Mouse (Mus musculus) adrenal gland, adult 8-10 months (tissue): ENCODE results near the gene Ivl. TPM values are rescaled to one million over a fixed set of nuclear protein-coding genes. Genes with fewer than 3 reads are reported as not detected.

ENCODE experiments used
- DNase-seq: peaks from one replicate; pipeline ENCODE4 v3.0.0; 2022
- total RNA-seq, 4 experiments: library from RNA; stranded (reverse); gene quantifications; 2 replicates each; pipeline ENCODE4 v1.2.4; 2022

Gene Ivl
- not detected for total RNA-seq

DNA sequence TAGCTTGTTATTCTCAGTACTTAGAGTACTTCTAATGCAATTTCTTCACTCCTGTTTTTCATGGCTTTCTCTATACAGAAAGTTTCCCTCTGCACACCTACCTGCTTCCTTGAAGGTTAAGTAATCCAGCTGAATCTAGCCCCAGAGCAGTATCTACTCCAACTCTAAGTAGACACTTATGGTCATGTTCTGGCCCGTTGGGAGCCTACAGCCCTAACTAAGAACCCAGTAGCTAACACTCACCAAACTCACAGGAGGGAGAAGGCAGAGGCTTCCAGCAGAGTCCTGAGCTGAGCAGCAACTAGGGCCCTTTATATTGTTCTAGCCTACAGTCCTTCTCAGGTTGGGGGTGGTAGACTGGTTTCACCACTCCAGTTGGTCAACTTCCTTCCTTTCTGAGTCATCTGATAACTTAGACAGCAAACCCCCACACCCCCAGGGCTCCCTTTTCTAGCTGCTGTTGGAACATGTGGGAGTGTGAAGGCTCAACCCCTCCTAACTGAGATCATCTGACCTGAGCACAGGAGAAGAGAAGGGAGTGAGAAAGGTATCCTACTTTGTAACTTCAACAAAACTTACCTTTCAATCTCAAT lies at the start of gene Ivl:
Gene Ivl, minus strand, starts transcription at position 287 of the 593 bp plus-strand sequence.
- DNase-seq = no peak

DNA sequence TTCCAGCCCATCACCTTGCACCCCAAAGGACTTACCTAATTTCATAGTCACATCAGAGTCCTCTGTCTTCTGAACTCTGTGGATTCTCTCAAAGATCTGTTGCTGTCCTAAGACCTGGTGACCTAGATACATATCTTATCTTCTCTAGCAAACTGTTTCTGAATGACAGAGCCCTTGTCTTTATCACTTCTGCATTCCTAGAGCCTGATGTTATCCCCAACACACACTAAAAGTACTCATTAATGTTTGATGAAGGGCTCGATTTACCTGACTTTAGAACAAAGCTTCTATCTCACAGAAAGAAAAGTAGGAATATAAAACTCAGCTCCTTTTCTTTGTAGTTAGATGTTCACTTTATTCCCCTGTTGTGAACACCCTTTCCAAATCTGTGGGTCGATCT lies 48.0 kb upstream of the Ivl start, which contains the start of gene Lce6a:
Gene Lce6a, minus strand, starts transcription at position 101 of the 400 bp plus-strand sequence.
- DNase-seq = no peak

DNA sequence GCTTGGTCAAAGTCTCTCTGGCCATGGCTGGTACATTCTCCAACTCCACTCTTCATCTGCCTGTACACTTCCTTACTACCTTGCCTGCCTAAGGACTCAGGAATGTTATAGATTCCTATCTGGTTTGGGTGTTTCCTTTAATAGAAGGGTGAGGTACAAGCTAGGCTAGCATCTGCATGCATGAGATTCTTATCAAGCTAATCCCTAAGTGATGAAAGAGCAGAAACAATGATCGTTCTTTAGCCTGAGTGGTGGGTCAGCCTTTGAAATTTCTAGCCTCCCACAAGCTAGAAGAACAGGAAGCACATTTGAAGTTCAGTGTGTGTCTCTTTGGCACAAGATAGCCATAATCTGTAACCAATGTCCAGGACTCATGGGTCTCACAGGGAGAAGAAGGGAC lies 36.3 kb upstream of the Ivl start:
- no peak for DNase-seq

DNA sequence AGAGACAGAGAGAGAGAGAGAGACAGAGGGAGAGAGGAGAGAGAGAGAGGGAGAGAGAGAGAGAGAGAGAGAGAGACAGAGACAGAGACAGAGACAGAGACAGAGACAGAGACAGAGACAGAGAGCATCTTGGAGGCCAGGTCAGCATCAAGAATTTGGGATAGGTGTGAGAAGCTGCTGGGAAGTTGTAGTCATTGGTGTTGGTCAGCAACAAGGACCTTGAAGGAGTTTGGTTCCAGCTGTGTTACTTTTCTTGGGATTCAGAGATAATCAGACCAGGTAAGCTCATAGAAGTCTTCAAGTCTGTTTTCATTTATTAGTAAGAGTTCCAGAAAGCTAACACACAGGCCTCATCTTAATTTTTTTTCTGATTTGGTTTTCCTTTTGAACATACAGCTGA lies 33.9 kb upstream of the Ivl start, which contains the start of gene 2210017I01Rik:
Gene 2210017I01Rik, minus strand, starts transcription at position 101 of the 400 bp plus-strand sequence.
- no peak for DNase-seq

DNA sequence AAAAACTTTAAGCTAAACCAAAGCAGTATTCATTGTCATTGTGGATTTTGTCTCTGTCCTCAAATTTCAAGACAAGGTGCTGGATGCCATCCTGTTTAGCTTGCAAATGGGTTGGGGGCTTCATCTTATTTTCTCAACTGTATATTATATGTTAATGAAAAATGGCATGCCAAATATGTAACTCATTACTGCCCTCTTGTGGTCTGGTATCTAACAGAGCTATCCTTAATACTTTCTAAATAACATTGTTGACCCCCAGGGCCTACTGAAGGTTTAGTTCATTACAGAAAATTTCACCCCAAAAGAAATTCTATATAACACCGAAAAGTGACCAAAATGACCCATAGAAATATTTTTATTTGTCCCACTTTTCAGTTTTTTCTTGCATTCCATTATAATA lies 28.6 kb upstream of the Ivl start:
- no peak for DNase-seq

DNA sequence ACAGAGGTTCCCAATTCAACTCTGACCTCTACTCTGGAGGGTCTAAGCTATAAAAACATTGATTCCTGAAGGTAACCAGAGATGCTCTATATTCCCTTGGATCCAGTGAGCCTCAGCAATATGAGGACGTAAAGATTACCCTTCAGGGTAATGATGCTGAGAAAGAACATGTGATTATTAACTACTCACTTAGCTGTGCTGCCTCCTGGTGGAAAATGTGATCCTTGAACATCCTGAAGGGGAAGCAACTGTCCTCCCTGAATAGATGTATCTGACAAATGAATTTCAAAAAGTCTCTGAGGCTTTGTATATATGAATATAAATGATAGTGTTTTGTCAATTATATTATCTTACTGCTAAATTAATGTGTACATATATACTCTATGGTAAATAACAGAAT lies 26.9 kb upstream of the Ivl start:
- no peak for DNase-seq

DNA sequence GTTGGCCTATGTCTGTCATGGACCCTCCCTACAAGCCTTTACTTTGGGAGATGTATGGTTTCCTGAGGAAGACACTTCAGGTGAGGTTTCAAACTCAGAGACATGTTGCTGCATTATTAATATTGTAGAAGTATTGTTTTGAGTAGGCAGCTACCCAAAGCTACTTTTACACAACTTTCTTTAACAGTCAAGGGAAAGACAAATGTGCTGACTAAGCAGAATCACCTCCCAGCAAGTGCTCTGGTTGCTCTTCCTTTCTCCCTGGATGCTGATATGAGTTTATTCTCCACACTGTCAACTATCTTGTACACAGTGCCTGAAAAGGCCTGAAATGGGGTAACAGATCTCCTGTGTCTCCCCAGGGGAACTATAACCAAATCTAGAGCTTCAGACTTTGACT lies 26.4 kb upstream of the Ivl start:
- no peak for DNase-seq

DNA sequence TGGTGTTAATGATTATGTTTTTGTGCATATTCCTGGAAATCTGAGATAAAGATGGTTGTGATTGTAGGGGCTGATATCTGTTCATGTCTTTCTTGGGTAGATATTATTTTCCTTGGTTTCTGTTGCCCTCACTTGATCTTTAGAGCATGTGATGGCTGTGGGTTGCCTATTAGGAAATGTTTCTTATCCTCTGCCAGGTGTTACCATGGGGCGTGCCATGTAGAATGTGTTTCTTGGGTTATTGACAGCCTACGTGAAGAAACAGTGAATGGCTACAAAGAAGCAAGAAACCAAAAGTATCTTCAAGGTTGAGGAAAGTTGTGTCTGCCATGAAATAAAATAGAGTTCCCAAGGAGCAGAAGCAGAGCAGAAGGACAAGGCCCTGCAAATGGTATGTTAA lies 24.9 kb upstream of the Ivl start:
- no peak for DNase-seq

DNA sequence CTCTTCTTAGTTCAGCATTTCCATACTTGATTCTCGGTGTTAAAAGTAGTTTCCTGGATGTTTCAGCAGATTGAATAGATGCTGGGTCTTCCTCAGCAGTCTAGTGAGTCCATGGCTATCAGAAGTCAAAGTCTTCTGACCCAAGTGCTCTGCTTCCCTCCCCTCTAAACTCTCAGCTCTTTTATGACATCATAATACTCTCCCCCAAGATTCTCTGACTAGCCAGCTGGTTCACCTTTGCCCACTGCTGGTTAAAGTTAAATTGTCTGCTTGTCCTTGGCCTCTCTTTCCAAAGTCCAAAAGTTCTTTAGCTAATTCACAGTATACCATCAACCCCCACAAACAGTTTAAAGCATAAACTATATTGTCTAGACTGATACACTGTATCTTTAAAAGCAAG lies 15.3 kb upstream of the Ivl start, which contains the start of gene Smcp:
Gene Smcp, minus strand, starts transcription at position 140 of the 400 bp plus-strand sequence.
- no peak for DNase-seq

DNA sequence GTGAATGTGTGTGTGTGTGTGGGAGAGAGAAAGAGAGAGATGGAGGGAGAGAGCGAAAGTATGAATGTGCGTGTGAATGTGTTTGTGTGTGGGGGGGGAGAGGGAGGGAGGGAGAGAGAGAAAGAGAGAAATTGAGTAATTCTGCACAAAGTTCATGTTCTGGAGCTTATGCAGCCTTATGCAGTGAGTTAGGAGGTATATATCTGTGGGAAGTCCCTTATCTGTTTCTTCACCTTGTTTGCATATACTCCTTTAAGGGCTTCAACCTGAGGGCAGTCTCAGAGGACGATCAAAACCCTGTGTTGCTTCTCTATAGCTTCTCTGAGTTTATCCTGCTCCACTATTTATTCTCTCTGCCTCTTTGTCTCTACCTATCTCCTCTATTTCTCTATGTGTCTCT lies 13.7 kb upstream of the Ivl start:
- DNase-seq = no peak

DNA sequence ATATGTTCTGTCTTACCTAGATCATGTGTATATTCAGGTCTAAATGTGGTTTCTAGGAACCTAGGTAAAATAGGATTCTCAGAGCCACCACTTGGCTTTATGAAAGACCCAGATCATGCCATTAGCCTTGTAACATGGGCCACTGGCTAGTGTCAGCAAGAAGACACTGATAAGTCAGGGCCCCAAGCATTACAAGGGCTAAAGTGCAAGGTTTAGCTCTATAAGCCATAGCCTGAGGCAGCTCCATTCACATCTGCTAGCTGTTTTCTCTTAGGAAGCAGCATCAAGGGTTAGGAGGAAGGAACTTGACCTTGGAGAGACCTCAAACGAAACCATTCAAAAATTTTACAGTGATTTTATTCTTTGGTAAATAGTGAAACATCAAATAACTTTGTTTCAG lies 11.5 kb upstream of the Ivl start:
- no peak for DNase-seq

DNA sequence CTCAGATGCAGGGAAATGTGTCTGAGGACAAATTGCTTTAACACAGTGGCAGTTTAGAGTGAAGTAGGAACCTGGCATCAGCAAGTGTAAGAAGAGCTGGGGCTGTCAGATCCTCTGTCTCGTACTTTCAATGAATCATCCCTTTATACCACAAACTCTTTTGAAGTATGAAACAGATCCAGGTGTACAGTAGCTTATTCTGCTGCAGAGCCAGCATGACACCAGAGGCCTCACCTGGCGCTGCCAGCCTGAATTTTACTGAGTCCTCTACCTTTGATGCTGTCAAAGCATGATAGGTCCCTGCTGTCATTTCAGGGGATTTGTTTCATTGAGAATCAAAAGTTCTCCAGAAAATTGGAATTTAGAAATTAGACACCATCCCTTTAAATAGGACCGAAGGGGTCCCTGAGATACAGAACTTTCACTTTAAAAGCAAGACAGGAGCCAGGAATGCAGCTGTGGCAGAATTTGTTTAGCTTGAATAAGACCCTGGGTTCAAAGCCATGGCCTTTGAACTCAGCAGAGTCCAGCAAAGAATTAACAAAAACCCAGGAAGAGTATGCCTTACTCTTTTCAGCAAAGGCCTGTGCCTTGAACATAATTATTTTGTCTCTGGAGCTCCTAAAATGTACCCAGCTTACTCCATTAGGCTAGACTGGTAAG lies 9.8 kb upstream of the Ivl start:
- no peak for DNase-seq

DNA sequence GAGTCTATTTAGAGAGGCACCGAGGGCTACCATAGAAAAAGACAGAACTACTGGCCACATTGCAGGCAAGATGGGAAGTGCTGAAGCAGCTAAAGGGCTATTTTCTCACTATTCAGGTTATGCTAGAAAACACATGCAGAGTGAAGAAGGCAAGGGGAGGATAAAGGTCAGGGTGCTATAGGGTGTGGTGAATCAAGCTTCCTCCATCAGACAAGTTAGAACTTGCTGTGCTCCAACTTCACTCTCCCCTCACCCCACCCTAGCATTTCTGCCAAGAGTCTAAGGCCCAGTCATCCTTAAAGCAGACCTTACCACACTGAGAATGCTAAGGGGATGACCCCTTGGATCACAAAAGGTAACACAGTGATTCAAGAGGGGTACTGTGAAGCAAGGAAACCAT lies 6.0 kb upstream of the Ivl start:
- no peak for DNase-seq

DNA sequence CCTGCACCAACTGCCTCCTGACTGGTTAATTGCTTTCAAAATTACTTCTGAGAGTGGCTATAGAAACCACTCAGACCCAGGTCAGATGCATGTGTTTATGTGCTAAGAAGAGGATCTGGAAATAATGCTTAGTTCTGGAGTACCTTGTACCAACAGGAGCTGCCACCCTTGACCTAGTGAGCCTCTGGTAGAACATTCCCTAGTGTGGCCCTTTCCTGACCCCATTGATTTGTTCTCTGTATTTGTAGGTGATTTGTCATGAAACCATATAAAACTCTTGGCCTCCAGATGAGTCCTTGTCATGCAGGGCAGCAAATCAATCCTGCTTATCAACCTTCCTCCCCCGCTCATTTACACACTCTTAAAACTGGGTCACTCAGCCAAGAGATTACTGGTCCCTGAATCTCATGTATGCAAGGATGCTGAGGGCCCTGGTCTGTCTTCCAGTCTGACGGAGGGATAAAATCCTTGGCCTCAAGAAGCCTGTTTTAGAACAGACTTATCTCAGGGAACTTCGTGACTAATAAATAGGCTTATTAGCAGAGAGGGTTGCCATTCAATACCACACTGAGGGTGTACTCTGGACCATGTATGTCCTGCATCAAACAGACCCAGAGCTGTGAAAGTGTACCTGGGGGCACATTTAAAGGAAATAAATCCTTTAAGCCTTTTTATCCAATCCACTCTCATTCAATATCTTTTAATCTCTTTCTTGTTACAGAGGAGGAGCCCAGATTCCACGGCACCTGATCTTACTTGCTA lies 5.3 kb upstream of the Ivl start:
- no peak for DNase-seq

DNA sequence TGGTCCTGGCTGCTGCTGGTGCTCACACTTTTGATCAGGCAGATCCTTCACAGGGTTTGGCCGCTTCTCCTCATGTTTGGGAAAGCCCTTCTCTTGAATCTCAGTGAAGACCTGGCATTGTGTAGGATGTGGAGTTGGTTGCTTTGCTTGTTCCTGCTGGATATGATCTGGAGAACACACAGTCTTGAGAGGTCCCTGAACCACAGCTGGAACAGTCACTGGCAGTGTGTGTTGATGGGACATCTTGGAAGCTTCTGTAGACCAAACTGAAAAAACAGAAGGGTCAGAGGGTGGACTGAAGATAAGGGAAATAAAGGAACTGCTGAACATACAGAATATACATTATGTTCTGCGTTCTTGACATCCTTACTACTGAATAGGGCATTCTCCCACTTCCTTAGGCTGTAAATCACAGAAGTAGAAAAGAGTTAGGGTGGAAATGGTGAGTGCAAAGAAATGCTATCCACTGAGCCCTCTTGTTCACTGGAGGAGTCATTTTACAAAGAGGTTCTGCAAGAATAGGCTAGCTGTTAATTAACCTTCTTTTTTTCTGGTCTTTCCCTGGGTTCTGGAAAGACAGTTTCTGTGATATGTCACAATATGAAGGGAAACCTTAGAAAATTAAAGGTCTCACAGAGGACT lies 900 bp downstream of the Ivl start:
- DNase-seq = no peak

DNA sequence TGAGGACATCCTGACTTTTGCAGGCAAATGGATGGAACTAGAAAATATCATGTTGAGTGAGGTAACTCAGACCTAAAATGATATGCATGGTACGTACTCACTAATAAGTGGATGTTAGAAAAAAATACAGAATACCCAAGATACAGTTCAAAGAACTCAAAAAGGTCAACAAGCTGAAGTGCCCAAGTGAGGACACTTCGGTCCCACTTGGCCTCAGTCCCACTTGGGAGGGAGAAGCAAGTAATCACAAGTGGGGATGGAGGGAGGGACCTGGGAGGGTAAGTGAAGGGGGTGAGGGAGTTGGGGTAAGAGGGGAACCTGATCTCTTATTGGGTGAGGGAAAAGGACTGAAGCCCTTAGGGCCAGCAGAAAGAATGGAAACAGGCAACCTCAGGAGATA lies 4.8 kb downstream of the Ivl start:
- DNase-seq = no peak

DNA sequence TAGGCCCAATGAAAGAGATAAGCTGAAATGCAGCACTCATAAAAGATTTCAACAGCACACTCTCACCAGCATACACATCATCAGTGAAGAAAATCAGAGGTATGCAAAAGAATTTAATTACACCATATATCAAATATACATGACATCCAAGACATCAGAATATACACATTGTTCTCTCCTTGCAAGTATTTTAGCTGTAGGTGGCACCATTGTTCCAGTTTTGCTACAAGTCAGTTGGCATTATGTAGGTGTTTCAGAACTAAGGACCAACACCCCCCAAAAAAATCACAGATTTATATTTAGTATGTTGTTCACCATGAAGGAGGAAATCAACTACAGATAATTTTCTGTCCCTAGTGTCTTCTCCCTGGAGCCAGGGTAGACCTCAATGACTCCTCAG lies 8.1 kb downstream of the Ivl start:
- no peak for DNase-seq

DNA sequence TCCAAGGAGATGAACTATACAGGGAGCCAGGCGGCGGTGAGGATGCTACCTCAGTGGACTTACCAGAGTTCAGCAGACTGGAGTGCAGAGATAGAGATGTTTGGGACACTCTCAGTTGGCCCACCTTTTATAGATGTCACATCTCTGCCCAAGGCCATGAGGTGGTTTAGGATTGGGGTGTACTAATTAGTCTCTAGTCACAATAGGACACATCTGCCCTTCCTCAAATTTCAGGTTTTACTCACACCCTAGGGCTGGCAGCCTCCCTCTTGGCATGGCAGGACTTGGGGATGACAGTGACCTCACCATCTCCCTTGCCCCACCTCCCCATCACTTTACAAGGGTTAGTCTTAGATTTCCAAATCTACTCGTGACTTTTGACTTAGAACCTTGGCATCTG lies 39.1 kb downstream of the Ivl start, which contains the start of gene 2310046K23Rik:
Gene 2310046K23Rik, minus strand, starts transcription at position 101 of the 400 bp plus-strand sequence.
- no peak for DNase-seq

Other genes starting within 250 kb of the Ivl start
- gene Sprr2d, start 234.6 kb downstream of the Ivl start, total RNA-seq = not detected
- gene Sprr2e, start 221.6 kb downstream of the Ivl start, total RNA-seq = not detected
- not detected for gene Sprr2f, start 208.5 kb downstream of the Ivl start, total RNA-seq
- gene Sprr2h, start 188.1 kb downstream of the Ivl start, total RNA-seq = not detected
- gene Sprr2i, start 165.7 kb downstream of the Ivl start, total RNA-seq = not detected
- gene Sprr2j-ps, start 155.7 kb downstream of the Ivl start, total RNA-seq = not detected
- 1 to 10 TPM; 2.6 to 7.5 (median 4.1) TPM for gene Gm9774, start 144.3 kb downstream of the Ivl start, total RNA-seq
- gene Sprr2k, start 141.2 kb downstream of the Ivl start, total RNA-seq = not detected
- gene Sprr1b, start 134.9 kb downstream of the Ivl start, total RNA-seq = not detected
- gene Sprr3, start 115.0 kb downstream of the Ivl start, total RNA-seq = not detected
- gene Sprr1a, start 87.8 kb downstream of the Ivl start, total RNA-seq = not detected
- gene Sprr4, start 73.2 kb downstream of the Ivl start, total RNA-seq = not detected
- gene 2310046K23Rik, start 39.2 kb downstream of the Ivl start, total RNA-seq = not detected
- gene Smcp, start 15.3 kb upstream of the Ivl start, total RNA-seq = not detected
- not detected for gene 2210017I01Rik, start 33.8 kb upstream of the Ivl start, total RNA-seq
- gene Lce6a, start 47.9 kb upstream of the Ivl start, total RNA-seq = not detected
- not detected for gene Lce1a1, start 74.6 kb upstream of the Ivl start, total RNA-seq
- gene Lce1b, start 83.2 kb upstream of the Ivl start, total RNA-seq = not detected
- gene Lce1a2, start 96.6 kb upstream of the Ivl start, total RNA-seq = not detected
- not detected for gene Lce1c, start 105.5 kb upstream of the Ivl start, total RNA-seq
- not detected for gene Lce1d, start 113.5 kb upstream of the Ivl start, total RNA-seq
- gene Lce1e, start 135.3 kb upstream of the Ivl start, total RNA-seq = not detected
- gene Lce1f, start 146.6 kb upstream of the Ivl start, total RNA-seq = not detected
- gene Gm38119, start 165.4 kb upstream of the Ivl start, total RNA-seq = not detected
- not detected for gene Lce1g, start 178.6 kb upstream of the Ivl start, total RNA-seq
- gene Lce1h, start 191.3 kb upstream of the Ivl start, total RNA-seq = not detected
- gene Lce1i, start 205.2 kb upstream of the Ivl start, total RNA-seq = not detected
- not detected for gene Lce1j, start 216.8 kb upstream of the Ivl start, total RNA-seq
- not detected for gene Lce1k, start 234.2 kb upstream of the Ivl start, total RNA-seq